Mouse (Mus musculus) midbrain, embryonic 10.5 days (tissue): ENCODE results near the gene Kcnt2. TPM values are rescaled to one million over a fixed set of nuclear protein-coding genes. Genes with fewer than 3 reads are reported as not detected.

Experiments
- DNase-seq: peaks from one replicate; pipeline ENCODE4 v3.0.0-alpha.2; 2017; ENCODE audit warnings: low spot score
- H3K27ac ChIP-seq: fragments of 300-500 bp; sonication (generic); replicated peaks from 2 replicates; pipeline ENCODE4 v1.5.1; 2016; ENCODE audit warnings: mild to moderate bottlenecking
- H3K27me3 ChIP-seq: fragments of 300-500 bp; sonication (generic); 2 replicates; pipeline ENCODE4 v1.6.1; 2016; ENCODE audit warnings: low read depth, mild to moderate bottlenecking; ENCODE audit not compliant: poor library complexity, severe bottlenecking
- H3K36me3 ChIP-seq: fragments of 300-500 bp; sonication (generic); 2 replicates; pipeline ENCODE4 v1.6.1; 2016; ENCODE audit warnings: mild to moderate bottlenecking, moderate library complexity
- H3K4me1 ChIP-seq: fragments of 300-500 bp; sonication (generic); 2 replicates; pipeline ENCODE4 v1.6.1; 2016
- H3K4me3 ChIP-seq: fragments of 300-500 bp; sonication (generic); 2 replicates; pipeline ENCODE4 v1.5.1; 2016; ENCODE audit warnings: mild to moderate bottlenecking, moderate library complexity
- H3K9me3 ChIP-seq: fragments of 300-500 bp; sonication (generic); replicated peaks from 2 replicates; pipeline ENCODE4 v1.6.1; 2016; ENCODE audit warnings: mild to moderate bottlenecking
- WGBS: fragments of 180-500 bp; shearing (Covaris S2); methylation state at CpG from one replicate; pipeline ENCODE4 v1.1.7; 2016; 5-methylcytosine and 5-hydroxymethylcytosine counted together
- polyA plus RNA-seq: library from polyadenylated mRNA; unstranded; fragments of >200 nt; fragmentation: Nextera tagmentation; extraction: Ambion mirVana; gene quantifications from 2 replicates; pipeline ENCODE4 v1.2.1, GENCODE M21; 2016

The Kcnt2 gene
- polyA plus RNA-seq, 1 experiment from 2014 or later: 1.2 TPM

- Histone ChIP-seq H3K4me3 (no peak overlapping the region), H3K27ac (no peak overlapping the region), H3K4me1 (no peaks in the 10 kb centered on the region), H3K9me3 (no peaks in the 10 kb centered on the region), H3K27me3 (no peaks in the 10 kb centered on the region), H3K36me3 (no peaks in the 10 kb centered on the region)
- WGBS: 93% methylated on average over 4 of the region's 4 CpGs
- no peak for DNase-seq
Measured at GRCm38 (mm10) chr1:140390301-140390700, 144.3 kb downstream of the Kcnt2 start.

GRCm38 (mm10) chr1:140397756-140398155 lies 151.8 kb downstream of the Kcnt2 start:
- DNase-seq: no peak
- no peak overlapping the region for H3K4me3 ChIP-seq
- H3K4me1 ChIP-seq: no peaks in the 10 kb centered on the region
- no peaks in the 10 kb centered on the region for H3K9me3 ChIP-seq
- H3K27me3 ChIP-seq: no peaks in the 10 kb centered on the region
- no peak overlapping the region for H3K27ac ChIP-seq
- no peaks in the 10 kb centered on the region for H3K36me3 ChIP-seq

- no peak overlapping the region for H3K27ac ChIP-seq
- WGBS: 92% methylated on average over 4 of the region's 4 CpGs
- DNase-seq: no peak
- H3K27me3 ChIP-seq: no peaks in the 10 kb centered on the region
- no peaks in the 10 kb centered on the region for H3K9me3 ChIP-seq
- no peak overlapping the region for H3K4me3 ChIP-seq
- H3K36me3 ChIP-seq: no peaks in the 10 kb centered on the region
- no peaks in the 10 kb centered on the region for H3K4me1 ChIP-seq
Measured at GRCm38 (mm10) chr1:140406631-140407288, 160.8 kb downstream of the Kcnt2 start.

GRCm38 (mm10) chr1:140415761-140416160 lies 169.8 kb downstream of the Kcnt2 start:
- H3K27ac ChIP-seq: no peak overlapping the region
- no peak overlapping the region for H3K4me3 ChIP-seq
- no peak for DNase-seq
- H3K27me3 ChIP-seq: no peaks in the 10 kb centered on the region
- H3K4me1 ChIP-seq: no peaks in the 10 kb centered on the region
- H3K9me3 ChIP-seq: no peaks in the 10 kb centered on the region
- H3K36me3 ChIP-seq: no peaks in the 10 kb centered on the region
- WGBS: 91% methylated on average over 1 of the region's 1 CpGs

GRCm38 (mm10) chr1:140422954-140423353 lies 177.0 kb downstream of the Kcnt2 start:
- no peaks in the 10 kb centered on the region for H3K4me1 ChIP-seq
- no peak overlapping the region for H3K27ac ChIP-seq
- H3K27me3 ChIP-seq: no peaks in the 10 kb centered on the region
- DNase-seq: no peak
- no peaks in the 10 kb centered on the region for H3K9me3 ChIP-seq
- H3K36me3 ChIP-seq: no peaks in the 10 kb centered on the region
- no peak overlapping the region for H3K4me3 ChIP-seq

- WGBS: 16% methylated on average over 2 of the region's 2 CpGs
- H3K27me3 ChIP-seq: no peaks in the 10 kb centered on the region
- H3K36me3 ChIP-seq: no peaks in the 10 kb centered on the region
- no peak overlapping the region for H3K27ac ChIP-seq
- no peak overlapping the region for H3K4me3 ChIP-seq
- H3K9me3 ChIP-seq: no peaks in the 10 kb centered on the region
- DNase-seq: no peak
- peaks cover 5% of the 10 kb centered on the region for H3K4me1 ChIP-seq
Measured at GRCm38 (mm10) chr1:140429284-140429850, 183.4 kb downstream of the Kcnt2 start.

GRCm38 (mm10) chr1:140432039-140432438 lies 186.1 kb downstream of the Kcnt2 start:
- Histone ChIP-seq H3K9me3 (no peaks in the 10 kb centered on the region), H3K27me3 (no peaks in the 10 kb centered on the region), H3K27ac (no peak overlapping the region), H3K4me3 (no peak overlapping the region), H3K4me1 (peaks cover 5% of the 10 kb centered on the region), H3K36me3 (no peaks in the 10 kb centered on the region)
- DNase-seq: no peak
- 70% methylated on average over 1 of the region's 1 CpGs for WGBS

GRCm38 (mm10) chr1:140434791-140435190 lies 188.8 kb downstream of the Kcnt2 start:
- H3K4me3 ChIP-seq: no peak overlapping the region
- no peak for DNase-seq
- no peaks in the 10 kb centered on the region for H3K27me3 ChIP-seq
- WGBS: 80% methylated on average over 2 of the region's 2 CpGs
- no peaks in the 10 kb centered on the region for H3K36me3 ChIP-seq
- no peaks in the 10 kb centered on the region for H3K9me3 ChIP-seq
- H3K27ac ChIP-seq: no peak overlapping the region
- H3K4me1 ChIP-seq: no peaks in the 10 kb centered on the region

- H3K27ac ChIP-seq: no peak overlapping the region
- H3K4me1 ChIP-seq: no peaks in the 10 kb centered on the region
- WGBS: 80% methylated on average over 5 of the region's 5 CpGs
- H3K36me3 ChIP-seq: no peaks in the 10 kb centered on the region
- H3K27me3 ChIP-seq: no peaks in the 10 kb centered on the region
- no peak for DNase-seq
- H3K9me3 ChIP-seq: no peaks in the 10 kb centered on the region
- no peak overlapping the region for H3K4me3 ChIP-seq
Measured at GRCm38 (mm10) chr1:140438176-140438575, 192.2 kb downstream of the Kcnt2 start.

GRCm38 (mm10) chr1:140443904-140444303 lies 197.9 kb downstream of the Kcnt2 start:
- H3K36me3 ChIP-seq: no peaks in the 10 kb centered on the region
- no peaks in the 10 kb centered on the region for H3K4me1 ChIP-seq
- no peak overlapping the region for H3K4me3 ChIP-seq
- H3K27ac ChIP-seq: no peak overlapping the region
- H3K9me3 ChIP-seq: no peaks in the 10 kb centered on the region
- 93% methylated on average over 1 of the region's 1 CpGs for WGBS
- H3K27me3 ChIP-seq: no peaks in the 10 kb centered on the region
- no peak for DNase-seq

GRCm38 (mm10) chr1:140444394-140444793 lies 198.4 kb downstream of the Kcnt2 start:
- Histone ChIP-seq H3K9me3 (no peaks in the 10 kb centered on the region), H3K27ac (no peak overlapping the region), H3K4me1 (no peaks in the 10 kb centered on the region), H3K27me3 (no peaks in the 10 kb centered on the region), H3K4me3 (no peak overlapping the region), H3K36me3 (no peaks in the 10 kb centered on the region)
- DNase-seq: no peak
- WGBS: 87% methylated on average over 5 of the region's 5 CpGs

GRCm38 (mm10) chr1:140451461-140451860 lies 205.5 kb downstream of the Kcnt2 start:
- no peaks in the 10 kb centered on the region for H3K27me3 ChIP-seq
- 88% methylated on average over 3 of the region's 3 CpGs for WGBS
- H3K36me3 ChIP-seq: no peaks in the 10 kb centered on the region
- H3K4me3 ChIP-seq: no peak overlapping the region
- no peaks in the 10 kb centered on the region for H3K9me3 ChIP-seq
- DNase-seq: no peak
- no peaks in the 10 kb centered on the region for H3K4me1 ChIP-seq
- H3K27ac ChIP-seq: no peak overlapping the region

- WGBS: 78% methylated on average over 1 of the region's 1 CpGs
- Histone ChIP-seq H3K36me3 (no peaks in the 10 kb centered on the region), H3K4me3 (no peak overlapping the region), H3K27ac (no peak overlapping the region), H3K9me3 (no peaks in the 10 kb centered on the region), H3K27me3 (no peaks in the 10 kb centered on the region), H3K4me1 (no peaks in the 10 kb centered on the region)
- DNase-seq: no peak
Measured at GRCm38 (mm10) chr1:140451924-140452323, 206.0 kb downstream of the Kcnt2 start.
